Mouse (Mus musculus) liver, postnatal 0 days (tissue): ENCODE data around the gene Zfp382.

Experiments used
- CTCF ChIP-seq: sonication (generic); IDR thresholded peaks from 2 replicates; pipeline ENCODE4 v1.5.1; 2016; ENCODE audit warnings: antibody characterized with exemption, low read depth
- EP300 ChIP-seq: IDR thresholded peaks from 2 replicates; pipeline ENCODE4 v1.6.1; 2016; ENCODE audit warnings: antibody characterized with exemption, low read depth, mild to moderate bottlenecking

- no peak for TF ChIP-seq EP300
- TF ChIP-seq CTCF = no peak
Observed at GRCm38 (mm10) chr7:30163113-30163512, 41.4 kb downstream of the Zfp382 start.
